Mouse (Mus musculus) limb, embryonic 14.5 days (tissue): Measurements from ENCODE around the gene Bcar3. TPM values are rescaled to one million over a fixed set of nuclear protein-coding genes. Genes with fewer than 3 reads are reported as not detected.

Experiments used
- ATAC-seq: fragments of 200-750 bp; cut with Nextera tagmentation; 2 replicates; pipeline ENCODE4 v1.8.0; 2017; ENCODE audit warnings: low read depth, moderate number of reproducible peaks, moderate TSS enrichment; ENCODE audit not compliant: low FRiP score
- DNase-seq: peaks from one replicate; pipeline ENCODE4 v3.0.0-alpha.2; 2015; ENCODE audit warnings: low spot score
- H3K27ac ChIP-seq: fragments of 300-500 bp; sonication (generic); replicated peaks from 2 replicates; pipeline ENCODE4 v1.5.1; 2014; ENCODE audit warnings: low read depth, mild to moderate bottlenecking, low read length, moderate library complexity, mixed read lengths
- H3K27me3 ChIP-seq: fragments of 300-500 bp; sonication (generic); 2 replicates; pipeline ENCODE4 v1.6.1; 2014; ENCODE audit warnings: low read length, mixed read lengths; ENCODE audit not compliant: control insufficient read depth, insufficient read depth
- H3K36me3 ChIP-seq: fragments of 300-500 bp; sonication (generic); 2 replicates; pipeline ENCODE4 v1.6.1; 2014; ENCODE audit warnings: mild to moderate bottlenecking, low read length, moderate library complexity, mixed read lengths; ENCODE audit not compliant: control insufficient read depth, insufficient read depth
- H3K4me1 ChIP-seq: fragments of 300-500 bp; sonication (generic); 2 replicates; pipeline ENCODE4 v1.6.1; 2014; ENCODE audit warnings: antibody characterized with exemption, low read length, mixed read lengths; ENCODE audit not compliant: control insufficient read depth, insufficient read depth
- H3K4me2 ChIP-seq: fragments of 300-500 bp; sonication (generic); replicated peaks from 2 replicates; pipeline ENCODE4 v1.6.1; 2014; ENCODE audit warnings: low read depth, mild to moderate bottlenecking, low read length, moderate library complexity; ENCODE audit not compliant: severe bottlenecking
- H3K4me3 ChIP-seq: fragments of 300-500 bp; sonication (generic); replicated peaks from 2 replicates; pipeline ENCODE4 v1.5.1; 2014; ENCODE audit warnings: low read length
- H3K9ac ChIP-seq: fragments of 300-500 bp; sonication (generic); 2 replicates; pipeline ENCODE4 v1.6.1; 2014; ENCODE audit warnings: mild to moderate bottlenecking, low read depth, low read length, moderate library complexity; ENCODE audit not compliant: severe bottlenecking
- H3K9me3 ChIP-seq: fragments of 300-500 bp; sonication (generic); 2 replicates; pipeline ENCODE4 v1.6.1; 2016; ENCODE audit warnings: low read length; ENCODE audit not compliant: control insufficient read depth
- POLR2A ChIP-seq: fragments of 200-500 bp; IDR thresholded peaks from 2 replicates; pipeline ENCODE4 v1.8.0; 2012; ENCODE audit warnings: inconsistent platforms, mild to moderate bottlenecking, moderate library complexity, borderline replicate concordance; ENCODE audit not compliant: insufficient read depth, insufficient read length; ENCODE audit errors: extremely low read depth
- WGBS: fragments of 180-500 bp; shearing (Covaris S2); extraction: QIAGEN DNeasy Blood & Tissue Kit; methylation state at CpG from one replicate; pipeline ENCODE4 v1.1.7; 2014; 5-methylcytosine and 5-hydroxymethylcytosine counted together
- polyA plus RNA-seq, 2 experiments: library from polyadenylated mRNA; depleted of rRNA in 1 of 2; stranded (reverse) in 1 of 2; unstranded in 1 of 2; fragments of >200 nt; fragmentation: Nextera tagmentation in 1 of 2; extraction: Ambion mirVana in 1 of 2; gene quantifications; 2 replicates each; pipeline versions ENCODE4 v1.2.1 to v1.2.3; 2012 to 2014

Gene Bcar3
- polyA plus RNA-seq, 2 experiments: 7.8 to 7.9 TPM

DNA sequence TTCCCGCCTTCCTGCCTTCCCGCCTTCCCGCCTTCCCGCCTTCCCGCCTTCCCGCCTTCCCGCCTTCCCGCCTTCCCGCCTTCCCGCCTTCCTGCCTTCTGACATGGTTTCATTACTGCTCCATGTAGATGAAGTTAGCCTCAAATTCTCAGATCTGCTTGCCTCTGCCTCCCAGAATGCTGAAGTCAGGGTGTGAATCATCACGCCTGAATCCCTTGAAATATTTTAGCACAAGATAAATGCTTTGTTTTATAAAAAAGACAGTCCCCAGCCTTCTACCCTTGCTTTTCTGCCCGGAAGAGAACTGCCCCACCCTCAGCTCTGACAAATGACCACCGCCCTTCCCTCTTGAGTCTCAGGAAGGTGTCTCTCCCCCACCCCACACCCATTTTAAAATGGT is 154.3 kb downstream of the Bcar3 start:
- no peak for TF ChIP-seq POLR2A
- H3K4me1 ChIP-seq: no peaks in the 10 kb centered on the region
- no peaks in the 10 kb centered on the region for H3K9me3 ChIP-seq
- no peaks in the 10 kb centered on the region for H3K27me3 ChIP-seq
- no peak overlapping the region for H3K4me2 ChIP-seq
- no peaks in the 10 kb centered on the region for H3K36me3 ChIP-seq
- ATAC-seq (no peak), DNase-seq (no peak)
- no peak overlapping the region for H3K27ac ChIP-seq
- 97% methylated on average over 13 of the region's 13 CpGs for WGBS
- H3K4me3 ChIP-seq: no peak overlapping the region
- H3K9ac ChIP-seq: no peak overlapping the region

DNA sequence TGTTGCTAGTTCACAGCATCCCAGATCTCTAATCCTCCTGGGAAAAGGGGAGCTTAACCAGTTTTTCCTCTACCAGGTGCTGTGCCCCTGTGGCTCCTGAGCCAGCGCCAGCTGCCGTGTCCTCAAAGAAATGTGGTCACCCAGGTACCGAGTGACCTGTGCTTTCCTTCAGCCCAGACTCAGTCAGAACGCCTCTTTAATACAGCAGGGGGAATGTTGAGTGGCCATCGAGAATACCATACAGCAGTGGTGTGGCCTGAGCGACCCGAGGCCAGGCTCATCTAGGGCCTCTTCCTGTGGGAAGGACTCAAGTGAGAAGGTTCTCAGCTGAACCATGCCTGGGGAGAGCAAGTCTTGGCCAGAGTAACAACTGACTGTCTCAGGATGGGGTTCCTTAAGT is 156.1 kb downstream of the Bcar3 start:
- no peaks in the 10 kb centered on the region for H3K4me1 ChIP-seq
- H3K36me3 ChIP-seq: no peaks in the 10 kb centered on the region; the same call in 1 of the 2 replicates
- no peak for DNase-seq
- H3K27ac ChIP-seq: no peak overlapping the region
- no peak for ATAC-seq
- no peak for TF ChIP-seq POLR2A
- H3K9me3 ChIP-seq: no peaks in the 10 kb centered on the region
- no peak overlapping the region for H3K9ac ChIP-seq
- no peak overlapping the region for H3K4me2 ChIP-seq
- 87% methylated on average over 7 of the region's 7 CpGs for WGBS
- no peak overlapping the region for H3K4me3 ChIP-seq
- H3K27me3 ChIP-seq: no peaks in the 10 kb centered on the region

DNA sequence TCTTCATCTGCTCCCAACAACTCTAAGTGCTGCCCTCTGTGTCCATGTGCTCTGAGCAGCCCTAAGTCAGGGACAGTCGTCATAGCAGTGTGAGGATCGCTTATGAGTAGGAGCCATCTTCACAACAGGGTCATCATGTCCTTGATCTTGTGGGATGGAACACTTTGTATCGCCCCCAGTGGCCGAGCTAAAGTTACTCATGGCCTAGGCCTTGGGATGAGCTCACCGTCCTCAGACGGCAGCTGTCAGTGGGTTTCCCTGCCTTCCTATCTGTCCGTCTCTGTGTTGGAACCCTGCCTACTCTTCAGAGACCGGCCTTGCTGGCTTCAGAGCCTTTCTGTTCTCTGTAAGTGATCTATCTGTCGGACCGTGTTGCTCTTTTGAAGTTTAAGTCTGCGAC is 159.9 kb downstream of the Bcar3 start:
- no peak for ATAC-seq
- no peak for DNase-seq
- H3K4me3 ChIP-seq: no peak overlapping the region
- H3K9me3 ChIP-seq: no peaks in the 10 kb centered on the region
- H3K4me2 ChIP-seq: no peak overlapping the region
- no peaks in the 10 kb centered on the region; the same call in 1 of the 2 replicates for H3K36me3 ChIP-seq
- WGBS: 82% methylated on average over 11 of the region's 11 CpGs
- no peaks in the 10 kb centered on the region for H3K27me3 ChIP-seq
- no peak overlapping the region for H3K9ac ChIP-seq
- no peaks in the 10 kb centered on the region for H3K4me1 ChIP-seq
- H3K27ac ChIP-seq: no peak overlapping the region
- no peak for TF ChIP-seq POLR2A

- Histone ChIP-seq H3K27me3 (no peaks in the 10 kb centered on the region), H3K4me2 (no peak overlapping the region), H3K4me3 (no peak overlapping the region), H3K4me1 (peaks cover 3% of the 10 kb centered on the region; the same call in 1 of the 2 replicates), H3K9ac (no peak overlapping the region), H3K36me3 (no peaks in the 10 kb centered on the region; the same call in 1 of the 2 replicates), H3K9me3 (no peaks in the 10 kb centered on the region), H3K27ac (no peak overlapping the region)
- TF ChIP-seq POLR2A: no peak
- ATAC-seq (no peak), DNase-seq (no peak)
- WGBS: 90% methylated on average over 4 of the region's 4 CpGs
Measured at GRCm38 (mm10) chr3:122456156-122456555, 162.2 kb downstream of the Bcar3 start.

DNA sequence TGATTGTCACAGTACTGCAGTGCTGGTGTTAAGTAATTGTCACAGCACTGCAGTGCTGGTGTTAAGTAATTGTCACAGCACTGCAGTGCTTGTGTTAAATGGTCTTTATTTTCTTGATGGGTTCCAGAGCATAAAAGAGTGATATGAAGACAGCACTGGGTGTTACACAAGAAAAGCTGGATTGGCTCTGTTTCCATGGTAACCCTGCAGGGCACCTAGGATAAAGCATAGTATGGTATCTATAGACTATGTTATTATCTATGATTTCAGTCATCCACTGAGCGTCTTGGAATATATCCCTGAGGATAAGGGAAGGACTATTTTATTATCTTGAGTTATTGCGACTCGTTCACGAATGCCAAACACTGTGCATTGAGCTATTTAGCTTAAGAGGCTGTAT is 162.9 kb downstream of the Bcar3 start:
- no peak overlapping the region for H3K9ac ChIP-seq
- DNase-seq (no peak), ATAC-seq (no peak)
- no peak overlapping the region for H3K4me2 ChIP-seq
- H3K4me3 ChIP-seq: no peak overlapping the region
- H3K36me3 ChIP-seq: no peaks in the 10 kb centered on the region; the same call in 1 of the 2 replicates
- peaks cover 6% of the 10 kb centered on the region; the same call in 1 of the 2 replicates for H3K4me1 ChIP-seq
- no peaks in the 10 kb centered on the region for H3K27me3 ChIP-seq
- 76% methylated on average over 4 of the region's 4 CpGs for WGBS
- no peak for TF ChIP-seq POLR2A
- H3K9me3 ChIP-seq: no peaks in the 10 kb centered on the region
- H3K27ac ChIP-seq: no peak overlapping the region

DNA sequence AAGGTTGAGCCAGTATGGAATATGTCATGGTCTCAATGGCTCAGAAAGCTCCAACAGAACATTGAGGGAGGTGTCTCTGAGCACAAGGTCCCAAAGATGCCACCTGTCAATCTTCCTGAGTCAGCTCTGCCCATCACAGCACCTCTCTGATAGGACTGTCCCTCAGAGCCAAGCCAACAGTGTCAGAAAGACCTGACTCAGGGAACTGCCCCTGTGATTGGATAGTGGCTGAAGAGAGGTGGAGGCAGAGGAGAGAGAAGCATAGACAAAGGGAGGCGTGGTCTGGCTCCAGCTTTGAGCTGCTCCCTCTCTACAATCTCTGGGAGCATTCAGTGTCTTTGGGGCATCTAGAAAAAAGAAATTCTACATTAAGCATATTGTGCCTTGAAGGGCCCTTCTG is 163.8 kb downstream of the Bcar3 start:
- DNase-seq (no peak), ATAC-seq (no peak)
- WGBS: 36% methylated on average over 1 of the region's 1 CpGs
- no peak for TF ChIP-seq POLR2A
- Histone ChIP-seq H3K9ac (no peak overlapping the region), H3K4me2 (no peak overlapping the region), H3K27me3 (no peaks in the 10 kb centered on the region), H3K27ac (no peak overlapping the region), H3K9me3 (no peaks in the 10 kb centered on the region), H3K36me3 (no peaks in the 10 kb centered on the region; the same call in 1 of the 2 replicates), H3K4me1 (peaks cover 12% of the 10 kb centered on the region; the same call in 1 of the 2 replicates), H3K4me3 (no peak overlapping the region)
